In the genomic region with DNA sequence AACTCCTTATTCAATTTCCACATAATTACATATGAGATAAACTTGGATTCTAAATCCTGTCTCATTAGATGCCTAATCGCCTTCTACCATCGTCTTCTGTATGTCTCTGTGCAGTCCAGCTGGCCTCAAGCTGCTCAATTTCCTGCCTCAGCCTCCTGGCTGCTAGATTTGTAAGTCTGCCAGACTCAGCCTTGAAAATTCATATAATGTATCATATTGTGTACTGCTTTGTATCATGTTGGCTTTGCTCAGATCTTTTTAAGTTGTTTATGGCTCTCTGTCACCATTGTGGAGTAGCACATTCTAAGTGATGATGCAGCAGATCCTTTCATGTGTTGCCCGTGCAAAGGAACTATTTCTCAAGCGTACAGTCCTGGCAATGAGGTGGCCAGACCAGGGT, we compare ENCODE assay signal across 22 mouse cellular contexts.
DNase-seq lines count a peak whose midpoint lies in the region; ATAC-seq and TF ChIP-seq lines count a peak whose summit lies in the region.
"Had no signal": no experiment of that assay in that cellular context is flagged by ENCODE, and none has a peak within 500 bp of the region (broad histone marks: within the 10 kb centered on the region; RNA-seq: fewer than 3 reads in every experiment).

No protein-coding gene starts in this region.

- H3K4me2 ChIP-seq in heart, embryonic 14.5 days (ENCODE audit: low read length) = no peak overlapping the region
- H3K4me2 ChIP-seq: embryonic facial prominence, embryonic 12.5 days; heart, embryonic 12.5 days; hindbrain, embryonic 12.5 days; intestine, embryonic 15.5 days had no signal

- peaks cover 3% of the 10 kb centered on the region for H3K79me2 ChIP-seq in heart, adult 2 months (replicated peaks; ENCODE audit: control insufficient read depth, insufficient read depth, low read length)
- peaks cover 18% of the 10 kb centered on the region; the same call in 1 of the 2 replicates for H3K79me2 ChIP-seq in liver, adult 2 months (ENCODE audit: control insufficient read depth, insufficient read depth, low read length)

- H3K9ac ChIP-seq in heart, embryonic 14.5 days (ENCODE audit: low read length) = no peak overlapping the region
- H3K9ac ChIP-seq in heart, adult 2 months (ENCODE audit: low read depth, low read length) = no peak overlapping the region
- H3K9ac ChIP-seq in liver, adult 2 months (ENCODE audit: low read depth, low read length) = no peak overlapping the region
- H3K9ac ChIP-seq: embryonic facial prominence, embryonic 12.5 days; heart, embryonic 12.5 days; hindbrain, embryonic 12.5 days; intestine, embryonic 15.5 days; liver, embryonic 14.5 days had no signal

- no peaks in the 10 kb centered on the region for H3K9me3 ChIP-seq in heart, embryonic 14.5 days (ENCODE audit: control insufficient read depth, low read length)
- H3K9me3 ChIP-seq: embryonic facial prominence, embryonic 12.5 days; heart, embryonic 12.5 days; hindbrain, embryonic 12.5 days; intestine, embryonic 15.5 days had no signal

- TF ChIP-seq POLR2A in heart, adult 2 months (IDR thresholded peaks at IDR 0.05; ENCODE audit: insufficient read depth, low read depth, low read length) = no peak
- no peak for TF ChIP-seq POLR2A in liver, adult 2 months (IDR thresholded peaks at IDR 0.05; ENCODE audit: extremely low read depth, insufficient read depth, low read length)

- 77% methylated on average over 4 of the region's 4 CpGs for WGBS in heart, embryonic 14.5 days
- WGBS in heart, adult 2 months = 69% methylated on average over 4 of the region's 4 CpGs
- WGBS in liver, adult 2 months = 84% methylated on average over 4 of the region's 4 CpGs

- peaks cover 8 to 15% of the 10 kb centered on the region in 2 experiments for H3K4me1 ChIP-seq in heart, embryonic 14.5 days (ENCODE audit: control insufficient read depth in 2 of 2, insufficient read depth in 2 of 2, low read length in 2 of 2)
- H3K4me1 ChIP-seq in heart, adult 2 months (ENCODE audit: control insufficient read depth, insufficient read depth, low read length) = peaks cover 9% of the 10 kb centered on the region
- H3K4me1 ChIP-seq in liver, adult 2 months (ENCODE audit: control insufficient read depth, insufficient read depth, low read length) = peaks cover 7% of the 10 kb centered on the region; the same call in 1 of the 2 replicates
- H3K4me1 ChIP-seq: embryonic facial prominence, embryonic 12.5 days; hindbrain, embryonic 12.5 days; intestine, embryonic 15.5 days had no signal

- no peaks in the 10 kb centered on the region for H3K36me3 ChIP-seq in heart, embryonic 14.5 days (ENCODE audit: control insufficient read depth, insufficient read depth, low read length)
- H3K36me3 ChIP-seq in heart, adult 2 months (ENCODE audit: control insufficient read depth, insufficient read depth, low read length) = peaks cover 4% of the 10 kb centered on the region
- no peaks in the 10 kb centered on the region for H3K36me3 ChIP-seq in liver, adult 2 months (ENCODE audit: control insufficient read depth, insufficient read depth, low read length)
- H3K36me3 ChIP-seq: embryonic facial prominence, embryonic 12.5 days; heart, embryonic 12.5 days; hindbrain, embryonic 12.5 days; intestine, embryonic 15.5 days had no signal

- TF ChIP-seq CTCF in heart, adult 2 months (IDR thresholded peaks at IDR 0.05) = no peak
- TF ChIP-seq CTCF in liver, adult 2 months (IDR thresholded peaks at IDR 0.05; ENCODE audit: low read depth, low read length) = no peak

- no peak for DNase-seq in heart, adult 2 months
- DNase-seq in liver, adult 2 months (ENCODE audit: extremely low read depth, low read depth, low spot score) = peak; percentile 9
- DNase-seq in liver = no peak
- peak; percentile 16 for DNase-seq in lung, postnatal 10 days
- DNase-seq in lung, postnatal 25 days (ENCODE audit: low spot score) = no peak
- DNase-seq: adrenal gland, postnatal 25 days; B cell, adult 2 months; embryo, embryonic 11 days; gastrocnemius, postnatal 14 days; kidney, adult 2 months; kidney, postnatal 36 days; left cerebral cortex, postnatal 4 days; midbrain, embryonic 14.5 days had no signal

- H3K27me3 ChIP-seq in heart, embryonic 14.5 days (ENCODE audit: control insufficient read depth, insufficient read depth, low read length) = no peaks in the 10 kb centered on the region
- no peaks in the 10 kb centered on the region for H3K27me3 ChIP-seq in heart, adult 2 months (ENCODE audit: control insufficient read depth, insufficient read depth, low read length)
- H3K27me3 ChIP-seq in liver, adult 2 months (ENCODE audit: control insufficient read depth, insufficient read depth, low read length) = no peaks in the 10 kb centered on the region
- H3K27me3 ChIP-seq: embryonic facial prominence, embryonic 12.5 days; heart, embryonic 12.5 days; hindbrain, embryonic 12.5 days; intestine, embryonic 15.5 days had no signal

- H3K27ac ChIP-seq in heart, embryonic 14.5 days (replicated peaks in 1 of 2; ENCODE audit: control insufficient read depth in 1 of 2, insufficient read depth in 1 of 2, low read depth in 2 of 2, low read length in 2 of 2) = peak overlapping the region; percentile 68 to 76; a peak in 1 of 4 replicates
- no peak overlapping the region for H3K27ac ChIP-seq in heart, adult 2 months
- no peak overlapping the region for H3K27ac ChIP-seq in liver, adult 2 months (replicated peaks; ENCODE audit: insufficient read depth, low read depth, low read length)
- H3K27ac ChIP-seq: embryonic facial prominence, embryonic 12.5 days; hindbrain, embryonic 12.5 days; hindbrain, postnatal 0 days; intestine, embryonic 15.5 days; liver, embryonic 14.5 days; macrophage had no signal

- no peak for TF ChIP-seq EP300 in heart, adult 2 months (IDR thresholded peaks at IDR 0.05; ENCODE audit: insufficient read depth, low read depth, low read length)

- H3K4me3 ChIP-seq in heart, embryonic 14.5 days (ENCODE audit: control insufficient read depth in 1 of 2, insufficient read depth in 1 of 2, low read depth in 1 of 2, low read length in 2 of 2) = no peak overlapping the region
- H3K4me3 ChIP-seq in heart, adult 2 months = no peak overlapping the region
- no peak overlapping the region for H3K4me3 ChIP-seq in liver, adult 2 months (ENCODE audit: insufficient read depth, low read depth, low read length)
- H3K4me3 ChIP-seq: embryonic facial prominence, embryonic 12.5 days; heart, embryonic 12.5 days; hindbrain, embryonic 12.5 days; intestine, embryonic 15.5 days had no signal

- no peak for ATAC-seq in heart, embryonic 14.5 days (ENCODE audit: insufficient number of reproducible peaks, insufficient read depth, low FRiP score, low read depth)
- ATAC-seq: forebrain, embryonic 14.5 days; hindbrain, postnatal 0 days; intestine, embryonic 15.5 days had no signal

- intact Hi-C loops in heart, adult 2 months (cut with DNase I) = loop anchor here (5.0 kb wide), 1 partner anchor 76 kb away; no protein-coding TSS in a partner anchor

Comparison
In these comparisons a context has a peak if more than half of its experiments do, and no peak if none do; other contexts are left out.
1. H3K27ac ChIP-seq: peak in heart, embryonic 14.5 days (2 of 2); none in heart, adult 2 months (single experiment) and liver, adult 2 months (single experiment).
2. DNase-seq: peak in liver, adult 2 months (single experiment) and lung, postnatal 10 days (single experiment); none in heart, adult 2 months (0 of 2), liver (single experiment) and lung, postnatal 25 days (single experiment).